Mouse (Mus musculus) embryonic stem cell, embryonic (primary cell): Measurements from ENCODE around the gene Unc45b.
"Not testable (repeated sequence)": the region's sequence is repeated elsewhere in the genome, so short reads cannot be mapped to it uniquely, and the experiment has no call there.

Experiments used
- CTCF ChIA-PET, 4 experiments: fragments of 300-600 bp in 2 of 4; fragments of 350-600 bp in 2 of 4; sonication (Branson Sonifier 250); formaldehyde crosslinking; loops; one replicate each; lab custom pipeline; 2022; ENCODE audit warnings: inconsistent platforms in 2 of 4; lab: Charles Lee
- POLR2A ChIA-PET, 4 experiments: fragments of 300-600 bp in 2 of 4; fragments of 350-600 bp in 2 of 4; sonication (Branson Sonifier 250); formaldehyde crosslinking; loops; one replicate each; lab custom pipeline; 2022; ENCODE audit warnings: antibody characterized with exemption in 4 of 4, inconsistent platforms in 1 of 4; lab: Charles Lee

Unc45b gene

GRCm38 (mm10) chr11:82951865-82952611 lies 41.7 kb downstream of the Unc45b start:
- POLR2A ChIA-PET: interaction anchor here in 3 of 4 experiments (0.5 to 1.6 kb wide), 9 partner anchors 9 to 852 kb away, joined by 3 to 4 read pairs (median 3); partner anchors contain the start of gene Nle1 (in 1 of the 3)
- CTCF ChIA-PET: interaction anchor here (0.6 to 1.4 kb wide), 9 partner anchors 8 to 956 kb away, joined by 3 to 4 read pairs (median 3); partner anchors contain the start of gene Rad51d (in 1 of the 4)

- ChIA-PET POLR2A (interaction anchor here in 1 of 4 experiments (1.5 kb wide), 1 partner anchor 8 kb away, joined by 3 read pairs; no protein-coding TSS in a partner anchor), CTCF (interaction anchor here in 3 of 4 experiments (0.6 to 1.4 kb wide), 5 partner anchors 8 to 66 kb away, joined by 3 to 4 read pairs (median 3); partner anchors contain the start of gene Rad51d (in 1 of the 3))
These were observed 42.5 kb downstream of the Unc45b start for GRCm38 (mm10) chr11:82952612-82953542.

- ChIA-PET POLR2A (interaction anchor here in 2 of 4 experiments (0.6 to 1.1 kb wide), 2 partner anchors 39 to 130 kb away, joined by 3 to 4 read pairs; no protein-coding TSS in a partner anchor), CTCF (interaction anchor here in 1 of 4 experiments (0.6 to 1.0 kb wide), 2 partner anchors 12 to 41 kb away, joined by 3 to 7 read pairs; no protein-coding TSS in a partner anchor)
These were observed 44.3 kb downstream of the Unc45b start for GRCm38 (mm10) chr11:82954631-82955030.

GRCm38 (mm10) chr11:82956925-82957324 lies 46.6 kb downstream of the Unc45b start:
- ChIA-PET POLR2A (interaction anchor here in 1 of 4 experiments (1.1 kb wide), 1 partner anchor 35 kb away, joined by 3 read pairs; the partner anchor contains the start of gene Slfn9), CTCF (no interaction called here)

- ChIA-PET POLR2A (interaction anchor here in 1 of 4 experiments (0.6 kb wide), 1 partner anchor 26 kb away, joined by 5 read pairs; no protein-coding TSS in a partner anchor), CTCF (interaction anchor here in 1 of 4 experiments (1.3 kb wide), 1 partner anchor 10 kb away, joined by 4 read pairs; no protein-coding TSS in a partner anchor)
These were observed 49.3 kb downstream of the Unc45b start for GRCm38 (mm10) chr11:82959613-82960012.

- CTCF ChIA-PET: interaction anchor here in 3 of 4 experiments (0.8 to 1.5 kb wide), 3 partner anchors 8 to 470 kb away, joined by 3 to 9 read pairs (median 4); no protein-coding TSS in a partner anchor
- POLR2A ChIA-PET: interaction anchor here in 1 of 4 experiments (0.7 kb wide), 1 partner anchor 308 kb away, joined by 4 read pairs; no protein-coding TSS in a partner anchor
These were observed 51.4 kb downstream of the Unc45b start for GRCm38 (mm10) chr11:82961743-82962142.

- ChIA-PET POLR2A (no interaction called here), CTCF (interaction anchor here in 1 of 4 experiments (0.8 kb wide), 1 partner anchor 471 kb away, joined by 4 read pairs; no protein-coding TSS in a partner anchor)
These were observed 51.9 kb downstream of the Unc45b start for GRCm38 (mm10) chr11:82962215-82962614.

- POLR2A ChIA-PET: interaction anchor here in 1 of 4 experiments (0.6 kb wide), 1 partner anchor 7 kb away, joined by 3 read pairs; no protein-coding TSS in a partner anchor
- CTCF ChIA-PET: interaction anchor here in 3 of 4 experiments (0.6 to 2.1 kb wide), 4 partner anchors 10 to 77 kb away, joined by 3 to 9 read pairs (median 3); no protein-coding TSS in a partner anchor
These were observed 60.6 kb downstream of the Unc45b start for GRCm38 (mm10) chr11:82970712-82971589.

GRCm38 (mm10) chr11:82971590-82971974 lies 61.2 kb downstream of the Unc45b start:
- POLR2A ChIA-PET: interaction anchor here in 2 of 4 experiments (0.6 to 1.2 kb wide), 2 partner anchors 8 to 296 kb away, joined by 3 read pairs; no protein-coding TSS in a partner anchor
- CTCF ChIA-PET: interaction anchor here in 3 of 4 experiments (0.6 to 2.1 kb wide), 3 partner anchors 11 to 77 kb away, joined by 3 to 9 read pairs (median 3); no protein-coding TSS in a partner anchor

GRCm38 (mm10) chr11:82973916-82974315 lies 63.6 kb downstream of the Unc45b start:
- CTCF ChIA-PET: no interaction called here
- POLR2A ChIA-PET: no interaction called here

GRCm38 (mm10) chr11:82982409-82982808 lies 72.1 kb downstream of the Unc45b start:
- POLR2A ChIA-PET, CTCF ChIA-PET: not testable (repeated sequence)

GRCm38 (mm10) chr11:82983193-82983592 lies 72.8 kb downstream of the Unc45b start:
- ChIA-PET CTCF (no interaction called here), POLR2A (interaction anchor here in 1 of 4 experiments (0.6 to 0.7 kb wide), 3 partner anchors 11 to 173 kb away, joined by 3 to 4 read pairs (median 3); no protein-coding TSS in a partner anchor)

GRCm38 (mm10) chr11:82987621-82988020 lies 77.3 kb downstream of the Unc45b start:
- POLR2A ChIA-PET: no interaction called here
- CTCF ChIA-PET: no interaction called here

- ChIA-PET POLR2A (interaction anchor here in 2 of 4 experiments (0.6 to 2.9 kb wide), 4 partner anchors 12 to 50 kb away, joined by 3 to 8 read pairs (median 4); partner anchors contain the start of gene Slfn8 (in 1 of the 2)), CTCF (interaction anchor here in 1 of 4 experiments (0.7 kb wide), 1 partner anchor 169 kb away, joined by 3 read pairs; no protein-coding TSS in a partner anchor)
These were observed 79.0 kb downstream of the Unc45b start for GRCm38 (mm10) chr11:82989357-82989756.

GRCm38 (mm10) chr11:82990612-82991385 lies 80.4 kb downstream of the Unc45b start:
- POLR2A ChIA-PET: interaction anchor here in 3 of 4 experiments (0.5 to 2.9 kb wide), 7 partner anchors 29 to 301 kb away, joined by 3 to 17 read pairs (median 4); partner anchors contain the start of gene Slfn8 (in 3 of the 3)
- CTCF ChIA-PET: interaction anchor here in 1 of 4 experiments (0.6 kb wide), 1 partner anchor 76 kb away, joined by 3 read pairs; no protein-coding TSS in a partner anchor
